Mouse (Mus musculus) midbrain, embryonic 11.5 days (tissue): ENCODE results near the gene 1810043G02Rik. TPM values are rescaled to one million over a fixed set of nuclear protein-coding genes. Genes with fewer than 3 reads are reported as not detected.

Experiments
- ATAC-seq: fragments of 200-750 bp; cut with Nextera tagmentation; 2 replicates; pipeline ENCODE4 v1.8.0; 2017; ENCODE audit warnings: moderate TSS enrichment, moderate library complexity; ENCODE audit not compliant: low FRiP score
- DNase-seq: peaks from one replicate; pipeline ENCODE4 v3.0.0; 2015; ENCODE audit warnings: low spot score; ENCODE audit errors: missing footprints
- H3K27ac ChIP-seq: fragments of 300-500 bp; sonication (generic); 2 replicates; pipeline ENCODE4 v1.5.1; 2014; ENCODE audit warnings: low read depth, low read length
- H3K27me3 ChIP-seq: fragments of 300-500 bp; sonication (generic); 2 replicates; pipeline ENCODE4 v1.6.1; 2014; ENCODE audit warnings: mild to moderate bottlenecking, low read length, moderate library complexity, mixed read lengths; ENCODE audit not compliant: control insufficient read depth, insufficient read depth
- H3K36me3 ChIP-seq: fragments of 300-500 bp; sonication (generic); 2 replicates; pipeline ENCODE4 v1.6.1; 2014; ENCODE audit warnings: mild to moderate bottlenecking, low read length, moderate library complexity, mixed read lengths; ENCODE audit not compliant: control insufficient read depth, insufficient read depth
- H3K4me1 ChIP-seq: fragments of 300-500 bp; sonication (generic); 2 replicates; pipeline ENCODE4 v1.6.1; 2014; ENCODE audit warnings: low read length; ENCODE audit not compliant: control insufficient read depth, insufficient read depth
- H3K4me2 ChIP-seq: fragments of 300-500 bp; sonication (generic); 2 replicates; pipeline ENCODE4 v1.6.1; 2014; ENCODE audit warnings: mild to moderate bottlenecking, moderate library complexity
- H3K4me3 ChIP-seq: fragments of 300-500 bp; sonication (generic); 2 replicates; pipeline ENCODE4 v1.5.1; 2014; ENCODE audit warnings: low read depth, low read length
- H3K9ac ChIP-seq: fragments of 300-500 bp; sonication (generic); 2 replicates; pipeline ENCODE4 v1.6.1; 2014; ENCODE audit warnings: low read length
- H3K9me3 ChIP-seq: fragments of 300-500 bp; sonication (generic); 2 replicates; pipeline ENCODE4 v1.6.1; 2016; ENCODE audit warnings: low read length; ENCODE audit not compliant: control insufficient read depth
- WGBS: fragments of 180-500 bp; shearing (Covaris S2); extraction: QIAGEN DNeasy Blood & Tissue Kit; methylation state at CpG from one replicate; pipeline ENCODE4 v1.1.7; 2014; 5-methylcytosine and 5-hydroxymethylcytosine counted together
- polyA plus RNA-seq: library from polyadenylated mRNA; unstranded; fragments of >200 nt; fragmentation: Nextera tagmentation; extraction: Ambion mirVana; gene quantifications from 2 replicates; pipeline ENCODE4 v1.2.1, GENCODE M21; 2014

The 1810043G02Rik gene
- polyA plus RNA-seq, 1 experiment from 2014 or later = 36.5 TPM

- no peak overlapping the region for H3K4me3 ChIP-seq
- no peaks in the 10 kb centered on the region for H3K4me1 ChIP-seq
- peaks cover 28% of the 10 kb centered on the region for H3K36me3 ChIP-seq
- H3K9ac ChIP-seq = no peak overlapping the region
- ATAC-seq (no peak), DNase-seq (no peak)
- no peak overlapping the region for H3K4me2 ChIP-seq
- no peaks in the 10 kb centered on the region for H3K9me3 ChIP-seq
- H3K27me3 ChIP-seq = no peaks in the 10 kb centered on the region
- 93% methylated on average over 5 of the region's 5 CpGs for WGBS
- H3K27ac ChIP-seq = no peak overlapping the region
These were observed 21.9 kb downstream of the 1810043G02Rik start for GRCm38 (mm10) chr10:78000200-78000599.

GRCm38 (mm10) chr10:78001796-78002195 is 23.5 kb downstream of the 1810043G02Rik start:
- 93% methylated on average over 11 of the region's 11 CpGs for WGBS
- Histone ChIP-seq H3K4me3 (no peak overlapping the region), H3K27ac (no peak overlapping the region), H3K27me3 (no peaks in the 10 kb centered on the region), H3K36me3 (peaks cover 24% of the 10 kb centered on the region), H3K9me3 (no peaks in the 10 kb centered on the region), H3K9ac (no peak overlapping the region), H3K4me2 (no peak overlapping the region), H3K4me1 (0 out of 2 replicates have a peak, but pooled peaks cover 2% of the 10 kb centered on the region)
- ATAC-seq (no peak), DNase-seq (no peak)

GRCm38 (mm10) chr10:78002316-78002715 is 24.0 kb downstream of the 1810043G02Rik start:
- Histone ChIP-seq H3K9ac (no peak overlapping the region), H3K27me3 (no peaks in the 10 kb centered on the region), H3K4me1 (peaks cover 7% of the 10 kb centered on the region), H3K4me2 (no peak overlapping the region), H3K27ac (no peak overlapping the region), H3K4me3 (no peak overlapping the region), H3K9me3 (no peaks in the 10 kb centered on the region), H3K36me3 (peaks cover 20% of the 10 kb centered on the region)
- no peak for ATAC-seq
- WGBS = 90% methylated on average over 2 of the region's 2 CpGs
- no peak for DNase-seq

GRCm38 (mm10) chr10:78004479-78005100 is 26.3 kb downstream of the 1810043G02Rik start:
- peaks cover 17% of the 10 kb centered on the region for H3K36me3 ChIP-seq
- WGBS = 91% methylated on average over 3 of the region's 3 CpGs
- no peak overlapping the region for H3K4me3 ChIP-seq
- H3K4me1 ChIP-seq = peaks cover 22% of the 10 kb centered on the region
- no peak for ATAC-seq
- no peaks in the 10 kb centered on the region for H3K27me3 ChIP-seq
- no peak overlapping the region for H3K27ac ChIP-seq
- H3K4me2 ChIP-seq = no peak overlapping the region
- DNase-seq = no peak
- H3K9ac ChIP-seq = no peak overlapping the region
- H3K9me3 ChIP-seq = no peaks in the 10 kb centered on the region

- 92% methylated on average over 4 of the region's 4 CpGs for WGBS
- H3K9me3 ChIP-seq = no peaks in the 10 kb centered on the region
- peaks cover 8% of the 10 kb centered on the region; the same call in 1 of the 2 replicates for H3K36me3 ChIP-seq
- no peaks in the 10 kb centered on the region for H3K27me3 ChIP-seq
- no peak overlapping the region for H3K4me2 ChIP-seq
- H3K9ac ChIP-seq = no peak overlapping the region
- H3K4me3 ChIP-seq = no peak overlapping the region
- DNase-seq (no peak), ATAC-seq (no peak)
- H3K27ac ChIP-seq = no peak overlapping the region
- H3K4me1 ChIP-seq = peaks cover 22% of the 10 kb centered on the region
These were observed 27.6 kb downstream of the 1810043G02Rik start for GRCm38 (mm10) chr10:78005791-78006438.

GRCm38 (mm10) chr10:78007203-78007602 is 28.9 kb downstream of the 1810043G02Rik start:
- no peak for DNase-seq
- H3K9ac ChIP-seq = no peak overlapping the region
- H3K27ac ChIP-seq = no peak overlapping the region
- H3K4me3 ChIP-seq = no peak overlapping the region
- no peak overlapping the region for H3K4me2 ChIP-seq
- ATAC-seq = no peak
- H3K27me3 ChIP-seq = no peaks in the 10 kb centered on the region
- no peaks in the 10 kb centered on the region for H3K36me3 ChIP-seq
- H3K9me3 ChIP-seq = no peaks in the 10 kb centered on the region
- peaks cover 22% of the 10 kb centered on the region for H3K4me1 ChIP-seq
- 63% methylated on average over 7 of the region's 7 CpGs for WGBS

- WGBS = 73% methylated on average over 3 of the region's 3 CpGs
- peaks cover 22% of the 10 kb centered on the region for H3K4me1 ChIP-seq
These were observed 29.8 kb downstream of the 1810043G02Rik start for GRCm38 (mm10) chr10:78008169-78008568.

GRCm38 (mm10) chr10:78009184-78009944 is 31.0 kb downstream of the 1810043G02Rik start:
- H3K4me3 ChIP-seq = peak overlapping the region; percentile 65
- H3K9me3 ChIP-seq = no peaks in the 10 kb centered on the region
- under 1% methylated on average over 59 of the region's 59 CpGs for WGBS
- peak overlapping the region; percentile 80 for H3K27ac ChIP-seq
- peak overlapping the region; percentile 74 for H3K9ac ChIP-seq
- peaks cover 22% of the 10 kb centered on the region for H3K4me1 ChIP-seq
- peak; percentile 96 for ATAC-seq
- peak; percentile 99 for DNase-seq
- H3K36me3 ChIP-seq = no peaks in the 10 kb centered on the region
- no peaks in the 10 kb centered on the region for H3K27me3 ChIP-seq
- peak overlapping the region; percentile 72 for H3K4me2 ChIP-seq

More at GRCm38 (mm10) chr10:78008169-78008568, 29.8 kb downstream of the 1810043G02Rik start:
- ATAC-seq = no peak
- H3K27me3 ChIP-seq = no peaks in the 10 kb centered on the region
- H3K9ac ChIP-seq = peak overlapping the region; percentile 74
- DNase-seq = no peak
- no peaks in the 10 kb centered on the region for H3K36me3 ChIP-seq
- no peak overlapping the region for H3K27ac ChIP-seq
- peak overlapping the region; percentile 65 for H3K4me3 ChIP-seq
- H3K9me3 ChIP-seq = no peaks in the 10 kb centered on the region
- peak overlapping the region; percentile 72 for H3K4me2 ChIP-seq

GRCm38 (mm10) chr10:78009945-78010293 is 31.6 kb downstream of the 1810043G02Rik start, which contains the start of gene Pfkl:
Gene Pfkl (minus strand): TSS chr10:78010083.
- Histone ChIP-seq H3K4me3 (peak within 1 kb of the TSS; percentile 65), H3K4me1 (peaks cover 22% of the 10 kb centered on the region), H3K36me3 (no peaks in the 10 kb centered on the region), H3K27me3 (no peaks in the 10 kb centered on the region), H3K9ac (peak within 1 kb of the TSS; percentile 74), H3K9me3 (no peaks in the 10 kb centered on the region), H3K4me2 (peak within 1 kb of the TSS; percentile 72), H3K27ac (peak within 1 kb of the TSS; percentile 80)
- ATAC-seq (peak; percentile 10; the same call in 1 of the 2 replicates), DNase-seq (no peak)
- under 1% methylated on average over 9 of the region's 9 CpGs for WGBS
